Mouse (Mus musculus) adrenal gland, adult (tissue): ENCODE data around the gene Zfp933.

ENCODE experiments used
- DNase-seq, 2 experiments: peaks; one replicate each; pipeline ENCODE4 v3.0.0; 2022 to 2023; ENCODE audit warnings: low spot score in 1 of 2; ENCODE audit not compliant: inconsistent age in 2 of 2

The Zfp933 gene

DNA sequence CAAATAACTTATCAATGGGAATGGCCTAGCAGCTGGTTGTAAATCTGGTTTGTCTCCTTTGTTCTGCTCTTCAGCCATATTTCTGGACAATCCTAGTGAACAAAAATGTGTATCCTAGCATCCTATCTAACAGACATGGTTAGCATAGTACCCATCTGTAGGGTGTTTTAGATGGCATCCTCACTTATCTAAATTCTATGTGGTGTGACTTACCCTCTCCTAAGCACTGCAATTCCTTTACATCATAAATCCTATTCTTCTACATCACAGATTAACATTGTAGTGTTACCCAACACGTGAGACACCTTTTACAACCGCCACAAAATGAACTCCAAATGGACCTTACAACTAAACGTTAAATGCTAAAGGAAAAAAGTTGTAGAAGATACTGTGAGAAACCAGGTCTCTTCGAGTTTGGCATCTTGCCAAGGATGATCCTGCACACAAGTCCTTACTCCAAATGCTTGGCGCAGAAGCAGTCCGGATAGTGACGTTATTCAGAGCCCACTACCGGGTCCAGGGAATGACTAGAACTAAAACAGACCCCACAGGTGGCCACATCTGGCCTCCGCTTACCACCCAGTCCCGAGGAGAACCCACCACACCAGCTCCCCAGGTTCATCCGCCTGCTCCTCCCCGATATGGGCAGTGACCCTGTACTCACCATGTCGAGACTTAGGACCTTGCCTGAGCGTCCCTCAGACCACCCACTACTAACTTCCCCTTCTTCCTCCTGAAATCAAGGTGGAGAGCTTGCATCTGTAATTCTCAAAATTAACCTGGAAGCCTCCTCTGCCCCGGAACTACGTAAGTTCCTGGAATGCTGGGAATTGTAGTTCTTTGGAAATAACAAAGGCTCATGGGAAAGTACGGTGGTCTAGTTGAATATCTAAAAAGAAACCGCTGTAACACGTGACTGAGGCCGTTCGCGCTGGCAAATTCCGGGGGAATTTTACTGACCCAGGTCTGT lies at the start of gene Zfp933:
Gene Zfp933 (minus strand): TSS at position 753 of the 970 bp plus-strand sequence.
- peak; percentile 78 to 96 for DNase-seq

DNA sequence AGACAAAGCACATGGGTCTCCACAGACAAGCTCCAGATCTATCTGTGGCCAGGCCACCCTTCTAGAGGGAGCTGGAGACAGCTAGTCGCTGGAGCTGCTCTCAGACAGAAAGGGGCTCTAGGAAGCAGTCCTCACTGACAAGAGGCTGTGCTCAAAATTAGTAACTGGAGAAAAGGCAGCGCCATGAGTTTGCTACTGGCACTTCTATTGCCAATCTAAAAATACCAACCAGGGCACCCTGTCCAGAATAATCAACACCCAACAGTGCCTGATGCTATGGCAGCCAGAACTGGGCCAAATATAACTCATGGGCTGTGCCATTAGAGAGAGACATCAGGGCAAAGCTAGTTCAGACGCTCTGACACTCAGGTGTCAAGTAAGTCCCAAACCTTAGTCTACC lies 49.2 kb upstream of the Zfp933 start:
- no peak for DNase-seq

DNA sequence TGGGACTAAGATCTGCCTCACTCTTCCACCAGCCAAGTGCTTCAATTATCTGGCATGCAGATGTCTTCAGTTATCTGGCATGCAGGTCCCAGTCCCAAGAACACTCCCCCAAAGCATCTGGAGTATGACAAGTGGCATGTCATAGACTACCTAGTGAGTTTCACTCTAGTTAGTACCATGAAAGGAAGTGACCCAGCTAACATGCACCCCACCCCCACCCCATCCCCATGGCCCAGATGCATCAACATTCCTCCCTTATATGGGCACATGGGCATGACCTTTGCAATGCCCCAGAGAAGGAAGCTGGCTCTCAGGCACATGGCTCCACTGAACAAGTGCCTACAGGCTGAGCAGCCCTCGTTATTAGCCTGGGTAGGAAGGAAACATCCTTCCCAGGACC lies 48.2 kb upstream of the Zfp933 start:
- DNase-seq = no peak

DNA sequence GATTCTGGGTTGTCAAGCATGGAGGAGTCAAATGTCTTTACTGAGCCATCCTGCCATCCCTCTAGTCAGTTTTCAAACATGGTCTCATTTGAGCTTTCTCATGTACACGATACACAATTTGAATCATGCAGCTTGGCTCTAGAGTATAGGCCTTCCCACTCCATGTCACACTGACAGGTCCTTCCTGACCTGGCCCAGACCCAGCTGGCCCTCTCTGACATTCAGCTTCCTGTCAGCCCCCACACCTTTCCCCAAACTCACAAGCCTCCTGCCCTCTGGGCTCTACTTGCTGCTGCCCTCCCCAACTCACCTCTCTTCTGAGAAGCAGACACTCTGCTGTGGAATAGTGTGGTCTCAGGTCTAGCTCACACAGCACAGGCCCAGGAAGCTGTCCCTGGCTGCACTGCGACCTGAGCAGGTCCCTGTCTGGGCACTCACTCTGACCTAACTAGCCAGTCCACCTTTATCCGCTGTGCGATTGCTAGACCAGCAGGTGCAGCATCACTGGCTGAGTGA lies 47.7 kb upstream of the Zfp933 start:
- DNase-seq = no peak

DNA sequence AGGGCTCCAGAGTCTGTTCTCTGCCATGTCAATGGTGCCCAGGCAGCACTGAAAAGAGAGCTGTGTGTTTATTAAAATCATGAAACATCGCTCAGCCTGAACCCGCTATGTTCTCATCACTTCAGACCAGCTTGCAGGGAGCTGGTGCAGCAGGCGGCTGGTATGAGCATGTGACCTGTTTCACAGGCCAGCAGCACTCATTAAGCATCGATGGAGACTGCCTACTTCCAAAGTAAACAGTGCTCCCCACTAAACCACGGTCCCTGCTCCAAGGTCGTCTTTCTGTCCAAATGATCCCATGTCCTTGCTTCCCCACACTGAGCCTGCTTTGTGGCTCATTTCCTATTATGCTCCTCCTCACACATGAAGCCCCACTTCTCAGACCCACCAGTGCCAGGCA lies 42.2 kb upstream of the Zfp933 start:
- DNase-seq = peak in 1 of 2 experiments; percentile 74

DNA sequence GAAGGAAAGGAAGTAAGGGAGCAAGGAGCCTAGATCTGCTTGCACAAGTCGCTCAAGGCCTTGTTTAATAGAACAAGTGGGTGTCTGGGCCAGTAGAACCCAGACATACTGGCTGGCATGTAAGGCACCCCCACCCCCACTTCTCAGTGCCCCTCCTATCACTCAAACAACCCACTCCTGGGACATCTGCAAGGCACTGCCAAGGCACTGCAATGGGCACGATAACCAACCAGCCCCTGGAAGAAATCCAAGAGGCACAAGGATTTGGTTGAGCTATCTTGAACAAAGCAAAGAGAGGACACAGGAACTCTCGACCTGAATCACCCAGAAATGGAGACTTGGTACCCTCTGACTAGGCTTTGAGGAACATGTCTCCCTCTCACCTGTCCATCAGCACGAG lies 40.1 kb upstream of the Zfp933 start:
- no peak for DNase-seq

DNA sequence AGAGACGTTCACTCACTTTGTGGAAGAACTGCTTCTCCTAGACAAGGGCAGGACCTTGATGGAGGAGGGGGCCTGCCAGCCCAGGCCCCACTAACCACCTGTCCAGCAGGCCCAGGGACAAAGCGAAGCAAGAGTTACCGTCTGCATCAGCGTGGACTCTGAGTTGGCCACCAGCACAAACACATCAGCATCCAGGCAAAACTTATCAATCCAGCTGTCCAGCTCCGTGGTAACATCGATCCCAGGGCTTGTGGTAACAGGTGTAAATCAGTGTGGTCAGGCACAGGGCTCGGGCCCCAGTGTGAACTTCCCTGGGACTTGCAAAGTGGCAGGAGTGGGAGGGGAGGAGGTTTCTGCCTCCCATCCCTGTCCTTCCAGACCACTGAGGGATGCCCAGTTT lies 39.1 kb upstream of the Zfp933 start:
- DNase-seq = no peak

DNA sequence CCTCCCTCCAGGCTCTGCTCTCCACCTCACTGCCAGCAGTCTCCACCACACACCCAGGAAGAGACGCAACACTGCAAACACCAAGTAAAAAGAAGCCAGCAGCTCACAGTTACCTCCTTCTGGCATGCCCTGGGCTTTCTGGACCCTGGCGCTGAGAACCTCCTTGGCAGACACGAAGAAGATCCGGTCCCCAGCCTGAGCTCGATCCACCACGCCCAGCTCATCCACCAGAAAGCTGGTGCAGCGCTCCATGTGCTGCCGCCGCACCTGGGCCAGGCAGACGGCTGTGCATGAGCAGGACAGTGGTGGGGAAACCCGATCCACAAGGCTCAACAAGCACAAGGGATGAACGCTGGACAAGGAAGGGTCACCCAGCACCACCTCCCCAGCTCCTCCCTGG lies 38.0 kb upstream of the Zfp933 start:
- no peak for DNase-seq

DNA sequence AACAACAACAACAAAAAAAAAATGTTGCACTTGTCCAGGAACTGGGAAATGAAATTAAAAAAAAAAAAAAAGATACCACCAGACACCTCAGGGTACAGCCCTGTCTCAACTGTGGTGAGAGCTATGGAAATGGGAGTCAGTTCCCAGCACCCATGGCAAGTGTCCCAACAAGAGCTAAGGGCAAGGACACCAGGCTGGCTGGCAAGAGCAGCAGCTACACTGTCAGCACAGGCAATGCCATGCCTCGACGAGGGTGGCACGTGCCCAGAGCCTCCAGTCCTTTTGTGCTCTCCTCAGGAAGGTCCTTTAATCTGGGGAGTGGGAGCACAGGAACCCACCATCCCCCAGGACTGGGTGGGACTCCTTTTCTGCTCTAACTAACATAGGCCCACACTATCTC lies 36.0 kb upstream of the Zfp933 start:
- peak in 1 of 2 experiments; percentile 72 for DNase-seq

DNA sequence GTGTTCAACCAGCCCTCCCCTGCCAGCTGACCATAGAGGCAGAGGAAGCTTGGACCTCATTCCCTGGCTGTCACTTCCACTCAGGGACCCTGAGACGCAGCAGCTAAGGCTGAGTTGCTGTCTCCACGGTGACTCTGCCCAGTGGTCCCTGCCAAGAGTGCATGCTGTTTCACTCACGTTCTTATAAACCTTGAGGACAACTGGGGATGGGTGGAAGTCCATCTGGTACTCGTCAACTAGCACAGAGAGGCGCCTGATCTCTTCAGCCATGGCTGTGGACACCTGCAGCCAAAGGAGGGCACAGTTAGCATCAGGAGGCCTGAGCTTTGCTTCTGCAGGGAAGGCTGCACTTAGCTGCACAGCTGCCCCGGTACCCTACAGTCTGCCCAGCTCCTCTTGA lies 34.9 kb upstream of the Zfp933 start:
- no peak for DNase-seq

DNA sequence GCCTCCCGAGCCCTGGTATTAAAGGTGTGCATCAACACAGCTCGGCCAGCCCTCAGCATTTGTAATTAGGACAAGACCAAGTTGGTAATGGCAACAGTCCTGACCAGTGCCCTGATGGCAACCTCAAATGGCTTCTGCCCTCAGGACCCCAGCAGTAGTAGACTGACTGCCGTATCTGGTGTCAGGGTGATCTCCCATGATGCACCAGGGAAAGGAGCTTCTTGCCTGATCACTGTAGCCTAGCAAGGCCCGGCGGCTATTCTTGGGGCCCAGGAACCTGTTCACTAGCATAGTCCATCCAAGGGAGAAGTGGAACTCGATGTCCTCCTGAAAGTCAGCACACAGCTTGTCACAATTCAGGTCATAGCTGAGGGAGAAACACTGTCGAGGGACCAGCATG lies 33.6 kb upstream of the Zfp933 start:
- no peak for DNase-seq

DNA sequence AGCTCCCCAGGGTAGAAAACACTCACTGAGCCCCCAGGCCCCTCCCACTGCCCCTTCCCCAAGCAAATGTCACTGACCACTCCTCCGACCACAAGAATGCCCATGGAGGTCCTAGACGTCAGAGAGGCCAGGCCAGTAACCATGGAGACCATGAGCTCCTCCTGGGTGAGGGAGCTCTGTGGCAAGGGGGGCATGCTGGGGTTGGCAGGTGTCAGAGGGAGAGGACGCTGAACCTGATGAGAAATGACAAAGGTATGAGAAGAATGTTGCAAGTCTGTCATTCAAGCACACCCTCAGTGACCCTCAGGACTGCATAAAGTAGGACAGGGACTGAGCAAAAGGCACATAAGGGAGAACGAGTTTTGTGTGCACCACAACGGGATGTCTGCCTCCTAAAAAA lies 31.7 kb upstream of the Zfp933 start:
- DNase-seq = no peak

DNA sequence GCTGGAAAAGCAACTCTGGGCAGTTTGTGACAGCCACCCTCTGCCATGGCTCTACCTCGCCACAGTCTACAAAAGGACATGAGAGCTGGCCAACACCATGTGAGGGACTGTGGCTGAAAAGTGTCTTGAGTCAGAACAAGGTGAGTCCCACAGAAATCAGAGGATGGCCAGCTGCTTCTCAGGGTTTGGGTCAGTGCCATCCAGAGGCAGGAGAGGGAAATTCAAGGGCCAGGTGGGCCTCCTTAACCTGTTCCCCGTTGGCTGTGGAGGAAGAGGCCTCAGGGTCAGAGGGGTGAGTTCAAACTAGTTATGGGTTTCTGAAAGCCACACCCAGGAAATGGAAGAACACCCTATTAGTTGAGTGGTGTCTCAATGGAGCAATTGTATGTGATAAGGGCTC lies 31.3 kb upstream of the Zfp933 start:
- DNase-seq = no peak

DNA sequence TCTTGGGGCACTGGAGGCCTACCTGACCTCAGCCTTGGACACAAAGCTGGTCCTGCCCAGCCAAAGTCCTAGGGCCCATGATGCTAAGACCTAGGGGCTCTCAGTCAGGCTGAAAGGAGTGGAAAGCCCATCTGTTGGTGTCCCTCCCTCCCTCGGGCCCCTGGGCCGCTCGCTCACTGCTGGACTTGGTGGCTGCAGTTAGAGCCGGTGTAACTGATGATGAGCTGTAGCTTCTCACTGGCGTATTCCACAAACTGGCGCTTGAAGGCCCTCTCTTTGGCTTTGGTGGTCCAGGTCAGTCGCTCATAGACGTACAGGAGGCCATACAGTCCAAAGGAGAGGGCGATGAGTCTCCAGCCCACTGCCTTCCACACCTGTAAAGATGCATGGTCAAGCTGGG lies 30.4 kb upstream of the Zfp933 start:
- DNase-seq = no peak

DNA sequence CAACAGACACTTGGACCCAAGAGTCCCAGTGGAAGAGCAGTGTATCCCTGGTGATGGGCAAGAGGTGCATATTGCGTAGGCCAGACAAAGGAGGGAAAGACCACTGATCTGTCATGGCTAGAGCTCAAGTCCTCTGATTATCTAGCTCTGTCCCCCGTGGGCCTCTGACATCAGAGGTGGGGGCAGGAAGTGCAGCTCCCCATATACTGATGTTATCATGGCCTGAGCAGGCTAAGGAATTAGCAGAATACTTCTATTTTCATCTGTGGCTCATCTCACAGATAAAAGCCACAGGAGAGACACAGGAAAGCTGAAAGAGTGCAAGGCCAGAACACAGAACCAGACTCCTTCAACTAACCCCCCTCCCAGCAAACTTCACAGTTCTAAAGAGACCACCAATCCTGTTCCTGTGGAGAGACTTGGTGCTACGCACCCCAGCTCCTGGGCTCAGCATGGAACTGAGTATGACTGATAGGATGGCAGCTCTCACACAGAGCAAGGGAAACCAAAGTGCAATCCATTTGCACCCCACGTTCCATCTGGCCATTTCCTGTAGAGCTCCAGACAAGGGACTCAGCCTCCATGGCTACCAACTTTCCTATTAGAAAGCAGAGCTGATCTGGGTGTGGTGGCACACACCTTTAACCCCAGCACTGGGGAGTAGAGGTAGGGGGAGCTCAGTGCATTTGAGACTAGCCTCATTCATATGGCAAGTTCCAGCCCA lies 27.8 kb upstream of the Zfp933 start:
- DNase-seq = no peak

DNA sequence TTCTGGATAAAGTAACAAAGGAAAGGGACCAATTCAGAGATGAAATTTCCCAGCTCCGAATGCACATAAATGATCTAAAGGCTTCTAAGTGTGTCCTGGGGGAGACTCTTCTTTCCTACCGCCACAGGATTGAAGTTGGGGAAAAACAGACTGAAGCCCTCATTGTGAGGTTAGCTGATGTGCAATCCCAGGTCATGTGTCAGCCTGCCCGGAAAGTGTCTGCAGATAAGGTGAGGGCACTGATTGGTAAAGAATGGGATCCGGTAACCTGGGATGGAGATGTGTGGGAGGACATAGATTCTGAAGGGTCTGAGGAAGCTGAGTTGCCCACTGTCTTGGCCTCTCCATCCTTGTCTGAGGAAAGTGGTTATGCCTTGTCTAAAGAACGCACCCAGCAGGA lies 21.1 kb upstream of the Zfp933 start:
- peak in 1 of 2 experiments; percentile 77 for DNase-seq

DNA sequence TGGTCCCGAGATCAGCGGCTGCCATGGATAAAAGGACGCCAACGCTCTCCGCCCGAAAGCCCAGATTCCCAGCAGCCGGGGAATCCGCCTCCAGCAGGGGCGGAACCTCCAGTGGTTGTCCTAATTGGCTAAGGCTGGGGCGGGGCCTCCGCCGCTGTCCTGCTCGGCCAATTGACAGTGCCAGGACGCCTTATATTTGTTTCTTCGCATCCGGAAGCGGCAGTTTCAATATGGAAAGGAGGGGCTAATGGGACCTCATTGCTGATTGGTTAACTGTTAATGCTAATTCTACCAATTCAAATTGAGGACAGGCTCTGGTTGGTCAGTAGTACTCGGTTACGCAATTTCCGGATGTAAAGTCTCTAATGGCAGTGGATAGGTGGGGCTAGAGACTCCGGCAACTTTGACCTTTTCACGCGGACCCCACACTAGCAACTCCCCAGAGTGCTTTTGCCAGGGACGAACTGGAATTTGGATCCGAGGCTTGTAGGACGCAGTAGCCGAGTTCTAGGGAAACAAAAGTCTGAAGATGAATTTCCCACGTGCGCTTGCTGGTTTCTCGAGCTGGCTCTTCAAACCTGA lies 20.4 kb upstream of the Zfp933 start, which contains the start of the genes Miip and Fv1:
Gene Miip (minus strand): TSS at position 367 of the 582 bp plus-strand sequence.
Gene Fv1 (plus strand): TSS at position 530 of the 582 bp plus-strand sequence.
- peak; percentile 97 to 98 for DNase-seq

DNA sequence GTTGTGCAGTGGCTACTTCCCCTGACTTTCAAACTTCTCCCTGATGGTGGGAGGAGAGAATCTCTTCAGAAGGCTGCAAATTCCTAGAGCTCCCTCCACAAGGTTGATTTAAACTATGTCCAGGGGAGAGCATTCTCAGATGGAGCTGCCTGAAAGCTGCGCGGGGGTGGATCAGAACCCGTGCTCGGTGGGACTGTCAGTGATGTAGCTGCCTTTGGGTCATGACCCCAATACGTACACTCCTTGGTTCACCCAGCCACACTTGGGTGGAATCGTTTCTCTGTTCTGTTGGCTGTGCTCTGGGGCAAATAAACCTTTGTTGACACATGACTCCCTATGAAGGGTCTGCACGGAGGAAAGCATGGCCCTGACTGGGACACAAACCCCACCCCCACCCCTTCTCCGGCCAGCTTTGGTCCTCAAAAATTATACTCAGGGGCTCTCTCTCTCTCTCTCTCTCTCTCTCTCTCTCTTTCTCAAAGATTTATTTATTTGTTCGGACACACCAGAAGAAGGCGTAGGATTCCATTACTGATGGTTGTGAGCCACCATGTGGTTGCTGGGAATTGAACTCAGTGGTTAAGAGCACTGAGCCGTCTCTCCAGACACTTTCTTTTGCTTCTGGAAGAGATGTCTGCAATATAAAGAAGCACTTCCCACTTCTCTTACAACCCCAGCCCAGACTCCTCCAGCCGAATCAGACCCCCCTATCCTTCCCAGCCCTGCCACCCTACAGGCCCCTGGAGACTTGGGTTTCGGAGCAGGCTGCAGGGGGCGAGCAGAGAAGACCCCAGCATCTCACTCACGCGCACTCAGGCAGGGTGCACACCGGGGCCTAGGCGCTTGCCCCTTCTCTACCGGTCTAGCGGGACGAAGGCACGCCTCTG lies 19.6 kb upstream of the Zfp933 start:
- DNase-seq = peak in 1 of 2 experiments; percentile 72

DNA sequence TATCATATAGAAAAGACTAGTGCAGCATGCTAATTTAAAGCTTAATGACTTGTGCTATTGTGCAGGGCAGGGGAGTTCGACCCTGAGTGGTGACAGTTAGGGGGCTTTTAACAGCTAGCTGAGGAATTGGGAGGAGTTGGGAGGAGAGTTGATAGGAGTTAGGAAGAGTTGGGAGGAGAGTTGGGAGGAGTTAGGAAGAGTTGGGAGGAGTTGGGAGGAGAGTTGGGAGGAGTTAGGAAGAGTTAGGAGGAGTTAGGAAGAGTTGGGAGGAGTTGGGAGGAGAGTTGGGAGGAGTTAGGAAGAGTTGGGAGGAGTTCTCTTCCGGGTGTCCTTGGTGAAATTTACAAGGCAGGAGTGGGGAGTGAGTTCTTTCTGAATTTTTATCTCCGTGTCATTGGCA lies 18.6 kb upstream of the Zfp933 start:
- peak in 1 of 2 experiments; percentile 69 for DNase-seq

DNA sequence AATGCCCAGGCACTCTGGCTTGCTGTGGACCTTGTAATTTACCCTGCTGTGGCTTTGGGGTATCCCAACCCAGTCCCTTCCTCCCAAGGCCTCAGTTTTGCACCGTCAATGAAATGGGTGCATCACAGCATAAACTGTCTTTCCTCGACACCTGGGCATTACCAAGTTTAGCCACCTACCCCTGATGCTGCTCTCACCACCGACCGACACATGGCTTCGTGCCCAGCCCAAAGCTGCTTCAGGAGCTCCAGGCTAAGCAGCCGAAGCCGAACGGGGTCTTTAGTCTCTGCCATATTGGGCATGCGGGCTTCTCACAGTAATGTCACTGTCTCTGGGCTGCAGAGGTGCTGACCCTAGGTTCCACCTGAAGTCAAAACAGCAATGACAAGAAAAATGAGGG lies 17.9 kb upstream of the Zfp933 start:
- DNase-seq = no peak
